Mouse (Mus musculus) Patski (cell line): Measurements from ENCODE around the gene Duxbl1. TPM values are rescaled to one million over a fixed set of nuclear protein-coding genes. Genes with fewer than 3 reads are reported as not detected.
"Not testable (repeated sequence)": the region's sequence is repeated elsewhere in the genome, so short reads cannot be mapped to it uniquely, and the experiment has no call there.

Experiments used
- ATAC-seq: fragments of 100-300 bp; one replicate; pipeline ENCODE4 v1.8.0; 2021
- CTCF ChIA-PET: fragments of 350-600 bp; sonication (Branson Sonifier 250); formaldehyde crosslinking; loops from one replicate; lab custom pipeline; 2022; ENCODE audit warnings: inconsistent platforms; lab: Charles Lee
- POLR2A ChIA-PET: fragments of 350-600 bp; sonication (Branson Sonifier 250); formaldehyde crosslinking; loops from one replicate; lab custom pipeline; 2022; ENCODE audit warnings: antibody characterized with exemption, inconsistent platforms; lab: Charles Lee
- DNase-seq: peaks from one replicate; pipeline ENCODE4 v3.0.0-alpha.2; 2011; ENCODE audit warnings: low read depth, low spot score
- H3K27me3 ChIP-seq: fragments of 371-371 bp; one replicate; pipeline ENCODE4 v1.5.1; 2021
- in situ Hi-C: fragments of 300-500 bp; cut with MboI; formaldehyde crosslinking; loops from 3 replicates; pipeline ENCODE4 v1.11.1; 2018; ENCODE audit warnings: low pct_unique_long_range_greater_than_20kb, mixed read lengths
- polyA plus RNA-seq: library from polyadenylated mRNA; unstranded; gene quantifications from one replicate; pipeline ENCODE4 v1.2.3, GENCODE M21; 2021

Duxbl1 gene
- polyA plus RNA-seq: not detected

GRCm38 (mm10) chr14:25978371-25979241, at the start of gene Duxbl1:
Duxbl1 (plus strand) TSS chr14:25978577.
- POLR2A ChIA-PET, in situ Hi-C loops, DNase-seq, CTCF ChIA-PET, H3K27me3 ChIP-seq, ATAC-seq: not testable (repeated sequence)

GRCm38 (mm10) chr14:25936867-25937630, 41.3 kb upstream of the Duxbl1 start:
- DNase-seq, H3K27me3 ChIP-seq, in situ Hi-C loops, ATAC-seq, POLR2A ChIA-PET, CTCF ChIA-PET: not testable (repeated sequence)

GRCm38 (mm10) chr14:25938004-25938403, 40.4 kb upstream of the Duxbl1 start, which contains the start of gene Cphx1:
Cphx1 (plus strand) TSS chr14:25938304.
- CTCF ChIA-PET, in situ Hi-C loops, ATAC-seq, H3K27me3 ChIP-seq, DNase-seq, POLR2A ChIA-PET: not testable (repeated sequence)

GRCm38 (mm10) chr14:25957861-25958260, 20.5 kb upstream of the Duxbl1 start:
- H3K27me3 ChIP-seq, POLR2A ChIA-PET, DNase-seq, in situ Hi-C loops, CTCF ChIA-PET, ATAC-seq: not testable (repeated sequence)

- ATAC-seq, H3K27me3 ChIP-seq, DNase-seq, in situ Hi-C loops, CTCF ChIA-PET, POLR2A ChIA-PET: not testable (repeated sequence)
Observed at GRCm38 (mm10) chr14:25979242-25979941, 1.0 kb downstream of the Duxbl1 start.

- POLR2A ChIA-PET, CTCF ChIA-PET, in situ Hi-C loops, DNase-seq, H3K27me3 ChIP-seq, ATAC-seq: not testable (repeated sequence)
Observed at GRCm38 (mm10) chr14:25981880-25982279, 3.5 kb downstream of the Duxbl1 start.

GRCm38 (mm10) chr14:26007462-26007861, 29.1 kb downstream of the Duxbl1 start:
- in situ Hi-C loops, H3K27me3 ChIP-seq, DNase-seq, CTCF ChIA-PET, ATAC-seq, POLR2A ChIA-PET: not testable (repeated sequence)

- in situ Hi-C loops, DNase-seq, H3K27me3 ChIP-seq, CTCF ChIA-PET, POLR2A ChIA-PET, ATAC-seq: not testable (repeated sequence)
Observed at GRCm38 (mm10) chr14:26016414-26016813, 38.0 kb downstream of the Duxbl1 start.

- ATAC-seq, H3K27me3 ChIP-seq, POLR2A ChIA-PET, CTCF ChIA-PET, in situ Hi-C loops, DNase-seq: not testable (repeated sequence)
Observed at GRCm38 (mm10) chr14:26021555-26021954, 43.2 kb downstream of the Duxbl1 start.

GRCm38 (mm10) chr14:26022831-26023230, 44.5 kb downstream of the Duxbl1 start:
- DNase-seq, H3K27me3 ChIP-seq, POLR2A ChIA-PET, in situ Hi-C loops, ATAC-seq, CTCF ChIA-PET: not testable (repeated sequence)

- CTCF ChIA-PET, in situ Hi-C loops, DNase-seq, ATAC-seq, H3K27me3 ChIP-seq, POLR2A ChIA-PET: not testable (repeated sequence)
Observed at GRCm38 (mm10) chr14:26025653-26026052, 47.3 kb downstream of the Duxbl1 start.

GRCm38 (mm10) chr14:26034364-26034763, 56.0 kb downstream of the Duxbl1 start:
- CTCF ChIA-PET, in situ Hi-C loops, H3K27me3 ChIP-seq, DNase-seq, ATAC-seq, POLR2A ChIA-PET: not testable (repeated sequence)

GRCm38 (mm10) chr14:26035439-26035838, 57.1 kb downstream of the Duxbl1 start:
- DNase-seq, H3K27me3 ChIP-seq, POLR2A ChIA-PET, CTCF ChIA-PET, in situ Hi-C loops, ATAC-seq: not testable (repeated sequence)
